Mouse (Mus musculus): ENCODE data around the gene Cgnl1. TPM values are rescaled to one million over a fixed set of nuclear protein-coding genes. Genes with fewer than 3 reads are reported as not detected.

Cgnl1 gene
- polyA plus RNA-seq, 1 experiment = 3.9 TPM

GRCm38 (mm10) chr9:71769701-71770100 lies 1.7 kb downstream of the Cgnl1 start:
- Histone ChIP-seq H3K4me3 (ENCODE audit: extremely low read depth, insufficient read depth, insufficient read length) (no peak overlapping the region; the same call in 1 of the 2 replicates), H3K4me1 (ENCODE audit: control insufficient read depth, insufficient read depth, insufficient read length) (peaks cover 4% of the 10 kb centered on the region), H3K36me3 (ENCODE audit: control insufficient read depth, insufficient read depth, low read length) (no peaks in the 10 kb centered on the region), H3K27me3 (ENCODE audit: control insufficient read depth, insufficient read depth, low read length) (peaks cover 8% of the 10 kb centered on the region), H3K27ac (ENCODE audit: insufficient read depth, low read length) (no peak overlapping the region)
- TF ChIP-seq CTCF (IDR thresholded peaks at IDR 0.05; ENCODE audit: extremely low read depth, insufficient read depth, insufficient read length, insufficient replicate concordance) = no peak
- no peak for TF ChIP-seq POLR2A (IDR thresholded peaks at IDR 0.05; ENCODE audit: low read depth, low read length)
- DNase-seq (ENCODE audit: low read depth in 1 of 2, low spot score in 2 of 2) = no peak
- 63% methylated on average over 9 of the region's 9 CpGs for WGBS

- Histone ChIP-seq H3K36me3 (ENCODE audit: control insufficient read depth, insufficient read depth, low read length) (no peaks in the 10 kb centered on the region), H3K4me1 (ENCODE audit: control insufficient read depth, insufficient read depth, insufficient read length) (peaks cover 4% of the 10 kb centered on the region), H3K4me3 (ENCODE audit: extremely low read depth, insufficient read depth, insufficient read length) (no peak overlapping the region), H3K27me3 (ENCODE audit: control insufficient read depth, insufficient read depth, low read length) (peaks cover 8% of the 10 kb centered on the region), H3K27ac (ENCODE audit: insufficient read depth, low read length) (no peak overlapping the region)
- no peak for TF ChIP-seq CTCF (IDR thresholded peaks at IDR 0.05; ENCODE audit: extremely low read depth, insufficient read depth, insufficient read length, insufficient replicate concordance)
- TF ChIP-seq POLR2A (IDR thresholded peaks at IDR 0.05; ENCODE audit: low read depth, low read length) = no peak
- 94% methylated on average over 1 of the region's 1 CpGs for WGBS
- no peak for DNase-seq (ENCODE audit: low read depth in 1 of 2, low spot score in 2 of 2)
These were observed 3.3 kb downstream of the Cgnl1 start for GRCm38 (mm10) chr9:71768119-71768518.

GRCm38 (mm10) chr9:71766902-71767301 lies 4.5 kb downstream of the Cgnl1 start:
- H3K4me3 ChIP-seq (ENCODE audit: extremely low read depth, insufficient read depth, insufficient read length) = no peak overlapping the region
- peaks cover 4% of the 10 kb centered on the region for H3K4me1 ChIP-seq (ENCODE audit: control insufficient read depth, insufficient read depth, insufficient read length)
- H3K36me3 ChIP-seq (ENCODE audit: control insufficient read depth, insufficient read depth, low read length) = no peaks in the 10 kb centered on the region
- no peak for TF ChIP-seq CTCF (IDR thresholded peaks at IDR 0.05; ENCODE audit: extremely low read depth, insufficient read depth, insufficient read length, insufficient replicate concordance)
- peaks cover 8% of the 10 kb centered on the region for H3K27me3 ChIP-seq (ENCODE audit: control insufficient read depth, insufficient read depth, low read length)
- 62% methylated on average over 2 of the region's 2 CpGs for WGBS
- DNase-seq (ENCODE audit: low read depth in 1 of 2, low spot score in 2 of 2) = no peak
- H3K27ac ChIP-seq (ENCODE audit: insufficient read depth, low read length) = no peak overlapping the region

- Histone ChIP-seq H3K4me3 (ENCODE audit: extremely low read depth, insufficient read depth, insufficient read length) (no peak overlapping the region), H3K4me1 (ENCODE audit: control insufficient read depth, insufficient read depth, insufficient read length) (peaks cover 4% of the 10 kb centered on the region), H3K27ac (ENCODE audit: insufficient read depth, low read length) (no peak overlapping the region), H3K36me3 (ENCODE audit: control insufficient read depth, insufficient read depth, low read length) (no peaks in the 10 kb centered on the region), H3K27me3 (ENCODE audit: control insufficient read depth, insufficient read depth, low read length) (peaks cover 5% of the 10 kb centered on the region)
- WGBS = 81% methylated on average over 8 of the region's 8 CpGs
- TF ChIP-seq POLR2A (IDR thresholded peaks at IDR 0.05; ENCODE audit: low read depth, low read length) (no peak), CTCF (IDR thresholded peaks at IDR 0.05; ENCODE audit: extremely low read depth, insufficient read depth, insufficient read length, insufficient replicate concordance) (no peak)
- no peak for DNase-seq (ENCODE audit: low read depth in 1 of 2, low spot score in 2 of 2)
These were observed 5.1 kb downstream of the Cgnl1 start for GRCm38 (mm10) chr9:71766306-71766705.

- H3K27ac ChIP-seq (ENCODE audit: insufficient read depth, low read length) = no peak overlapping the region
- DNase-seq (ENCODE audit: low read depth in 1 of 2, low spot score in 2 of 2) = no peak
- no peak for TF ChIP-seq POLR2A (IDR thresholded peaks at IDR 0.05; ENCODE audit: low read depth, low read length)
- no peak for TF ChIP-seq CTCF (IDR thresholded peaks at IDR 0.05; ENCODE audit: extremely low read depth, insufficient read depth, insufficient read length, insufficient replicate concordance)
- H3K36me3 ChIP-seq (ENCODE audit: control insufficient read depth, insufficient read depth, low read length) = no peaks in the 10 kb centered on the region
- no peak overlapping the region for H3K4me3 ChIP-seq (ENCODE audit: extremely low read depth, insufficient read depth, insufficient read length)
- WGBS = 32% methylated on average over 11 of the region's 11 CpGs
- no peaks in the 10 kb centered on the region for H3K27me3 ChIP-seq (ENCODE audit: control insufficient read depth, insufficient read depth, low read length)
- H3K4me1 ChIP-seq (ENCODE audit: control insufficient read depth, insufficient read depth, insufficient read length) = no peaks in the 10 kb centered on the region
These were observed 6.9 kb downstream of the Cgnl1 start for GRCm38 (mm10) chr9:71764551-71764950.

GRCm38 (mm10) chr9:71763273-71763672 lies 8.1 kb downstream of the Cgnl1 start:
- TF ChIP-seq CTCF (IDR thresholded peaks at IDR 0.05; ENCODE audit: extremely low read depth, insufficient read depth, insufficient read length, insufficient replicate concordance) (no peak), POLR2A (IDR thresholded peaks at IDR 0.05; ENCODE audit: low read depth, low read length) (no peak)
- 68% methylated on average over 1 of the region's 1 CpGs for WGBS

GRCm38 (mm10) chr9:71761663-71762062 lies 9.7 kb downstream of the Cgnl1 start:
- Histone ChIP-seq H3K36me3 (ENCODE audit: control insufficient read depth, insufficient read depth, low read length) (no peaks in the 10 kb centered on the region), H3K27ac (ENCODE audit: insufficient read depth, low read length) (no peak overlapping the region), H3K4me3 (ENCODE audit: extremely low read depth, insufficient read depth, insufficient read length) (no peak overlapping the region), H3K4me1 (ENCODE audit: control insufficient read depth, insufficient read depth, insufficient read length) (no peaks in the 10 kb centered on the region), H3K27me3 (ENCODE audit: control insufficient read depth, insufficient read depth, low read length) (no peaks in the 10 kb centered on the region)
- no peak for DNase-seq (ENCODE audit: low read depth in 1 of 2, low spot score in 2 of 2)
- TF ChIP-seq CTCF (IDR thresholded peaks at IDR 0.05; ENCODE audit: extremely low read depth, insufficient read depth, insufficient read length, insufficient replicate concordance) (no peak), POLR2A (IDR thresholded peaks at IDR 0.05; ENCODE audit: low read depth, low read length) (no peak)
- 89% methylated on average over 4 of the region's 4 CpGs for WGBS

More at GRCm38 (mm10) chr9:71763273-71763672, 8.1 kb downstream of the Cgnl1 start:
- Histone ChIP-seq H3K36me3 (ENCODE audit: control insufficient read depth, insufficient read depth, low read length) (no peaks in the 10 kb centered on the region), H3K27me3 (ENCODE audit: control insufficient read depth, insufficient read depth, low read length) (no peaks in the 10 kb centered on the region), H3K4me3 (ENCODE audit: extremely low read depth, insufficient read depth, insufficient read length) (no peak overlapping the region), H3K27ac (ENCODE audit: insufficient read depth, low read length) (no peak overlapping the region), H3K4me1 (ENCODE audit: control insufficient read depth, insufficient read depth, insufficient read length) (no peaks in the 10 kb centered on the region)
- DNase-seq (ENCODE audit: low read depth in 1 of 2, low spot score in 2 of 2) = no peak

All from spleen, adult 2 months (tissue).